ENCODE assay signal across 9 mouse cellular contexts in genomic region chr13:47121333-47121889, GRCm38 (mm10). TPM values are rescaled to one million over a fixed set of nuclear protein-coding genes. Genes with fewer than 3 reads are reported as not detected.
DNase-seq lines count a peak whose midpoint lies in the region; ATAC-seq and TF ChIP-seq lines count a peak whose summit lies in the region.
"Had no signal": no experiment of that assay in that cellular context is flagged by ENCODE, and none has a peak within 500 bp of the region (broad histone marks: within the 10 kb centered on the region; RNA-seq: fewer than 3 reads in every experiment).

No protein-coding gene starts in this region.

- no peaks in the 10 kb centered on the region for H3K36me3 ChIP-seq in heart, adult 2 months (ENCODE audit: control insufficient read depth, insufficient read depth, low read length)
- no peaks in the 10 kb centered on the region for H3K36me3 ChIP-seq in midbrain, embryonic 13.5 days
- H3K36me3 ChIP-seq in midbrain, embryonic 10.5 days: no peaks in the 10 kb centered on the region
- no peaks in the 10 kb centered on the region for H3K36me3 ChIP-seq in heart, postnatal 0 days (replicated peaks; ENCODE audit: control insufficient read depth, insufficient read depth, low read length)

- 35% methylated on average over 12 of the region's 12 CpGs for WGBS in heart, adult 2 months
- 39% methylated on average over 12 of the region's 12 CpGs for WGBS in midbrain, embryonic 13.5 days
- 38% methylated on average over 12 of the region's 12 CpGs for WGBS in midbrain, embryonic 10.5 days
- 36% methylated on average over 12 of the region's 12 CpGs for WGBS in heart, postnatal 0 days

- TF ChIP-seq POLR2A in heart, adult 2 months (IDR thresholded peaks at IDR 0.05; ENCODE audit: insufficient read depth, low read depth, low read length): no peak

- peak; percentile 44 for TF ChIP-seq CTCF in heart, adult 2 months (IDR thresholded peaks at IDR 0.05)
- TF ChIP-seq CTCF in heart, postnatal 0 days (IDR thresholded peaks at IDR 0.05; ENCODE audit: low read depth): peak; percentile 41

- no peak overlapping the region for H3K9ac ChIP-seq in heart, adult 2 months (ENCODE audit: low read depth, low read length)
- no peak overlapping the region for H3K9ac ChIP-seq in midbrain, embryonic 13.5 days (replicated peaks)
- no peak overlapping the region for H3K9ac ChIP-seq in heart, postnatal 0 days (replicated peaks; ENCODE audit: low read depth, low read length)

- H3K27ac ChIP-seq in heart, adult 2 months: no peak overlapping the region
- H3K27ac ChIP-seq in midbrain, embryonic 13.5 days: no peak overlapping the region
- no peak overlapping the region for H3K27ac ChIP-seq in midbrain, embryonic 10.5 days (replicated peaks)
- H3K27ac ChIP-seq in heart, postnatal 0 days (ENCODE audit: low read depth): no peak overlapping the region

- intact Hi-C loops in heart, adult 2 months (cut with DNase I): no loop called here
- intact Hi-C loops in heart, postnatal 25 days (cut with DNase I): no loop called here
- intact Hi-C loops in left cerebral cortex, postnatal 36 days (cut with DNase I): no loop called here

- TF ChIP-seq EP300 in heart, adult 2 months (IDR thresholded peaks at IDR 0.05; ENCODE audit: insufficient read depth, low read depth, low read length): no peak
- no peak for TF ChIP-seq EP300 in heart, postnatal 0 days (IDR thresholded peaks at IDR 0.05; ENCODE audit: low read depth)

- DNase-seq in heart, adult 2 months: no peak
- no peak for DNase-seq in heart, postnatal 25 days (ENCODE audit: low spot score)
- no peak for DNase-seq in midbrain, embryonic 10.5 days (ENCODE audit: low spot score)
- DNase-seq in heart, postnatal 0 days (ENCODE audit: low spot score): no peak
- peak; percentile 60 for DNase-seq in retina, postnatal 1 day
- DNase-seq in layer of hippocampus, adult 9-11 months: no peak
- no peak for DNase-seq in left cerebral cortex, postnatal 36 days (ENCODE audit: low spot score in 2 of 2)

- H3K4me2 ChIP-seq in midbrain, embryonic 13.5 days (replicated peaks): peak overlapping the region; percentile 99
- H3K4me2 ChIP-seq in heart, postnatal 0 days (ENCODE audit: low read depth, low read length): peak overlapping the region; percentile 92

- no peaks in the 10 kb centered on the region for H3K79me2 ChIP-seq in heart, adult 2 months (replicated peaks; ENCODE audit: control insufficient read depth, insufficient read depth, low read length)

- H3K4me3 ChIP-seq in heart, adult 2 months: no peak overlapping the region
- H3K4me3 ChIP-seq in midbrain, embryonic 13.5 days (replicated peaks): no peak overlapping the region
- no peak overlapping the region for H3K4me3 ChIP-seq in midbrain, embryonic 10.5 days
- no peak overlapping the region for H3K4me3 ChIP-seq in heart, postnatal 0 days (ENCODE audit: low read depth, low read length)

- no peak for ATAC-seq in midbrain, embryonic 13.5 days
- no peak for ATAC-seq in heart, postnatal 0 days (ENCODE audit: insufficient read depth, low read depth)
- ATAC-seq: CD4-positive, CD25-positive, alpha-beta regulatory T cell, adult 4 months had no signal

- H3K27me3 ChIP-seq in heart, adult 2 months (ENCODE audit: control insufficient read depth, insufficient read depth, low read length): no peaks in the 10 kb centered on the region
- peaks cover 44% of the 10 kb centered on the region for H3K27me3 ChIP-seq in midbrain, embryonic 13.5 days
- H3K27me3 ChIP-seq in midbrain, embryonic 10.5 days (ENCODE audit: low read depth, poor library complexity, severe bottlenecking): peaks cover 55% of the 10 kb centered on the region
- H3K27me3 ChIP-seq in heart, postnatal 0 days (ENCODE audit: control insufficient read depth, insufficient read depth, low read length): peaks cover 7% of the 10 kb centered on the region; the same call in 1 of the 2 replicates

- H3K4me1 ChIP-seq in heart, adult 2 months (ENCODE audit: control insufficient read depth, insufficient read depth, low read length): no peaks in the 10 kb centered on the region
- H3K4me1 ChIP-seq in midbrain, embryonic 13.5 days (replicated peaks): peaks cover 14% of the 10 kb centered on the region
- H3K4me1 ChIP-seq in midbrain, embryonic 10.5 days: peaks cover 26% of the 10 kb centered on the region
- H3K4me1 ChIP-seq in heart, postnatal 0 days (ENCODE audit: control insufficient read depth, insufficient read depth): peaks cover 18% of the 10 kb centered on the region

- no peaks in the 10 kb centered on the region for H3K9me3 ChIP-seq in midbrain, embryonic 13.5 days
- no peaks in the 10 kb centered on the region for H3K9me3 ChIP-seq in midbrain, embryonic 10.5 days (replicated peaks)
- H3K9me3 ChIP-seq in heart, postnatal 0 days (replicated peaks; ENCODE audit: control insufficient read depth, low read length): no peaks in the 10 kb centered on the region

RNA-seq across cellular contexts. Expression of gene Rnf144b, which starts 1.0 kb away (rescaled TPM):
- total RNA-seq in heart, adult 2 months (2021): 10 to 100 TPM; 18.1 to 31.0 TPM
- polyA plus RNA-seq in heart, adult 2 months (2012; rRNA removed): 8.0 and 12.2 TPM in 2 replicates
- 10 to 100 TPM; 14.8 to 20.8 TPM for total RNA-seq in heart, postnatal 25 days (2021)
- 0.48 and 0.59 TPM in 2 replicates for polyA plus RNA-seq in midbrain, embryonic 13.5 days (2015; fragmentation: Nextera tagmentation; extraction: Ambion mirVana)
- 0.59 and 0.75 TPM in 2 replicates for polyA plus RNA-seq in midbrain, embryonic 10.5 days (2016; fragmentation: Nextera tagmentation; extraction: Ambion mirVana)
- 5.5 and 6.3 TPM in 2 replicates for total RNA-seq in heart, postnatal 0 days (2014; rRNA removed; ENCODE audit: low replicate concordance)
- polyA plus RNA-seq in heart, postnatal 0 days (2015; fragmentation: Nextera tagmentation; extraction: Ambion mirVana): 1.7 and 2.1 TPM in 2 replicates
- 10 to 100 TPM; 20.2 to 25.2 TPM for total RNA-seq in left cerebral cortex, postnatal 36 days (2021)

RNA-seq across cellular contexts. Expression of gene Dek, which starts 15.4 kb away (rescaled TPM):
- 10 to 100 TPM; 32.1 to 32.6 TPM for total RNA-seq in heart, adult 2 months (2021)
- polyA plus RNA-seq in heart, adult 2 months (2012; rRNA removed): 7.4 and 8.9 TPM in 2 replicates
- 10 to 100 TPM; 30.5 to 37.1 TPM for total RNA-seq in heart, postnatal 25 days (2021)
- polyA plus RNA-seq in midbrain, embryonic 13.5 days (2015; fragmentation: Nextera tagmentation; extraction: Ambion mirVana): 186 and 197 TPM in 2 replicates
- polyA plus RNA-seq in midbrain, embryonic 10.5 days (2016; fragmentation: Nextera tagmentation; extraction: Ambion mirVana): 346 and 382 TPM in 2 replicates
- total RNA-seq in heart, postnatal 0 days (2014; rRNA removed; ENCODE audit: low replicate concordance): 53.3 and 59.2 TPM in 2 replicates
- 80.8 and 87.4 TPM in 2 replicates for polyA plus RNA-seq in heart, postnatal 0 days (2015; fragmentation: Nextera tagmentation; extraction: Ambion mirVana)
- total RNA-seq in left cerebral cortex, postnatal 36 days (2021): 10 to 100 TPM; 45.4 to 55.7 TPM
